Mouse (Mus musculus): Measurements from ENCODE around the gene Rmi1. TPM values are rescaled to one million over a fixed set of nuclear protein-coding genes. Genes with fewer than 3 reads are reported as not detected.
"Not testable (repeated sequence)": the region's sequence is repeated elsewhere in the genome, so short reads cannot be mapped to it uniquely, and the experiment has no call there.

The Rmi1 gene
- polyA plus RNA-seq, 1 experiment from 2014 or later: 31.2 TPM

DNA sequence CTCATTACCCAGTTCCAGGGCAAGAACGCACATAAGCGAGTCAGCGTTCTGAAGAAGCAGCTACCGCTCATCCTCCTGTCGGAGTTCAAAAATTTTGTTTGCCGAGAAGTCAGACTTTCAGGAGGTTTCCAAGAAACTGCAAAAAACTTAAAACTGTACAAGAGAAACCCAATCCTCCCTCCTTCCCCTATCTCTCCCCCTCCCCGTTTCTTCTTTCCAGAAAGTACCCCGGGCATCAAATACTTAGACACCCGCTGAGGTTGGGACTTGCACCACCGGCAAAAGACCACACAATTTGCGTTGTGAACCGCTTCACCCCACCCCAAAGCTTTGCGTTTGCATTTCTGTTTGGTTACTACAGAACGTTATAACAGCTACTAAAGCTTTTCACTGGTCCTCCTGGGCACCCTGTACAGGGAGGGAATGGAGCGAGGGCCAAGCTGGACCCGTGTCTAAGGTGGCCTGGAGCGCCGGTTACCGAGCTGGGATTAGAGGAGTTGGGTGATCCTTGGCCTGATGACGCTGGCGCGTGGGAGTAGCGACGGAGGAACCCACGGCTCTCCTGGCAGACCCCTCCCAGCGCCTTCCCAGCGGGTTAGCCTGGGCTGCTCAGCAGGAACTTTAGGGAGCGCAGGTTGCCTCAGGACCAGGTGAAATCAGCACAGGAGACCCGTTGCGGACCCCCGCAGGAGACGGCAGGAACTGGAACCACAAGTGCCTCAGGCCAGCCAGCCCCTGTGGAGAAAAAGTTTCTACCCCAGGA lies 50.8 kb downstream of the Rmi1 start:
- DNase-seq (ENCODE audit: low spot score): peak; percentile 40
- 0 out of 2 replicates have a peak overlapping the region, but pooled peaks have one; percentile 13 for H3K27ac ChIP-seq (replicated peaks)
- WGBS: 16% methylated on average over 32 of the region's 32 CpGs
- H3K36me3 ChIP-seq: no peaks in the 10 kb centered on the region
- peaks cover 39% of the 10 kb centered on the region for H3K4me1 ChIP-seq
- peak overlapping the region; percentile 44 for H3K4me3 ChIP-seq
- H3K9me3 ChIP-seq (replicated peaks): no peaks in the 10 kb centered on the region; the same call in 1 of the 2 replicates
- peaks cover 54% of the 10 kb centered on the region for H3K27me3 ChIP-seq (ENCODE audit: low read depth, poor library complexity, severe bottlenecking)

DNA sequence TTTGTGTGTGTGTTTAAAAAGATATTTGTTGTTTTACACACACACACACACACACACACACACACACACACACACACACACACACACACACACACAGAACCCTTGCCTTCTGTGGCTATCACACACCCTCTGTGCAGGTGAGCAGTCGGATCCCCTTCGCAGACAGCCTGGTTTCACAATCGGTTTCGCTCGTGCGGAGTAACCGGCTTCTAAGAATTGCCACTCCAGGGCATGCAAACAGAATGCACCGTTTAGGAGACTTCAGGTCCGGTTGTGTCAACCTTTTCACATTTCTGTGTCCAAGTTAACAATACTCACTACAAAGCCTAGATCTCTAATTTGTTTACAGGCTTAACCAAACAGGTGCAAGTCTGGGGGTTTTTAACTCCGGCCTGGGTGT lies 51.5 kb downstream of the Rmi1 start:
- H3K27ac ChIP-seq (replicated peaks): no peak overlapping the region
- no peak for DNase-seq (ENCODE audit: low spot score)
- H3K36me3 ChIP-seq: no peaks in the 10 kb centered on the region
- H3K9me3 ChIP-seq (replicated peaks): no peaks in the 10 kb centered on the region; the same call in 1 of the 2 replicates
- H3K4me3 ChIP-seq: no peak overlapping the region
- H3K4me1 ChIP-seq: peaks cover 39% of the 10 kb centered on the region
- peaks cover 54% of the 10 kb centered on the region for H3K27me3 ChIP-seq (ENCODE audit: low read depth, poor library complexity, severe bottlenecking)
- 38% methylated on average over 10 of the region's 10 CpGs for WGBS

DNA sequence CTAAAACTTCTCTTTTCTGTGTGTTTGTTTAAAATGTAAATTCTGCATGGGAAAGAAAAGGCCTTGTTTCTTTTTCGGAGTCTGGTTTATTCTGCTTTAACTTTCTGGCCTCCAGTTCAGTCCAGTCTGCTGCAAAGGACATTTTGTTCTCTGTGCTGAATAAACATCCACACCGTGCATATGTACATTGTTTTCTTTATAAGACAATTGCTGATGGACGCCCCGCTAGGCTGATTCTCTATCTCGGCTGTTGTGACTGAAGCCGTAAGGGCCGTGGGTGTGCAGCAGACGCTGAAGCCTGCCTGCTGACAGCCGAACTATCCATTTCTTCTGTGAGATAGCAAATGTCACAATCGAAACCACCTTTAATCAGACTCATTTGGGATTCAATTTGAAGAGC lies 54.5 kb downstream of the Rmi1 start:
- peaks cover 26% of the 10 kb centered on the region for H3K4me1 ChIP-seq
- 73% methylated on average over 10 of the region's 10 CpGs for WGBS

DNA sequence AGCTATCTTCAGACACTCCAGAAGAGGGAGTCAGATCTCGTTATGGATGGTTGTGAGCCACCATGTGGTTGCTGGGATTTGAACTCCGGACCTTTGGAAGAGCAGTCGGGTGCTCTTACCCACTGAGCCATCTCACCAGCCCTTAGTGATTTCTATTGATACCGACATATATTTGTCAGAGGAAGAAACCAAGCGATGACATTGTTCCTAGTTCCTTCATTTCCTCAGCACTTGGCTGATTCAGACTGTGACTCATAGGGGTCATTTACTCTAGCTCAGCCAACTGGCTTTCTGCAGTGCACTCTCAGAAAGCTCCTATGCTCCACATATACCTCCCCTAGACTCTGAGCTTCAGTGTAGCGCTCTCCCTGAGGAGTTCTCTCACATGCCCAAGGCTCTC lies 56.8 kb downstream of the Rmi1 start:
- H3K4me1 ChIP-seq; H3K27ac ChIP-seq (replicated peaks); H3K4me3 ChIP-seq; H3K9me3 ChIP-seq (replicated peaks); H3K36me3 ChIP-seq; DNase-seq (ENCODE audit: low spot score): not testable (repeated sequence)
- 94% methylated on average over 6 of the region's 6 CpGs for WGBS
- peaks cover 19% of the 10 kb centered on the region for H3K27me3 ChIP-seq (ENCODE audit: low read depth, poor library complexity, severe bottlenecking)

More for the DNA sequence above, 54.5 kb downstream of the Rmi1 start:
- Histone ChIP-seq H3K4me3 (no peak overlapping the region), H3K36me3 (no peaks in the 10 kb centered on the region), H3K27ac (replicated peaks) (no peak overlapping the region), H3K27me3 (ENCODE audit: low read depth, poor library complexity, severe bottlenecking) (peaks cover 42% of the 10 kb centered on the region), H3K9me3 (replicated peaks) (no peaks in the 10 kb centered on the region; the same call in 1 of the 2 replicates)
- no peak for DNase-seq (ENCODE audit: low spot score)

MicroRNA genes within 50 kb of the gene (microRNA counts, 519-probe panel; counts per million panel counts)
- microRNA mmu-miR-7a: 6,521 counts per million, percentile 62 among the panel's probes with 10 or more counts

Small RNA genes lying within 50 kb of the gene (microRNA-seq; reads per million reads assigned to microRNA genes)
- 229 reads per million, percentile 60 among the genes with 10 or more reads in this experiment for gene Mir7-1

Other genes starting within 250 kb of the Rmi1 start
- 56.1 and 62.9 TPM in 2 replicates for gene Idnk, start 244.6 kb upstream of the Rmi1 start, polyA plus RNA-seq (2016; fragmentation: Nextera tagmentation; extraction: Ambion mirVana)
- gene Ubqln1, start 186.6 kb upstream of the Rmi1 start, polyA plus RNA-seq (2016; fragmentation: Nextera tagmentation; extraction: Ambion mirVana): 128 and 134 TPM in 2 replicates
- gene Gkap1, start 126.5 kb upstream of the Rmi1 start, polyA plus RNA-seq (2016; fragmentation: Nextera tagmentation; extraction: Ambion mirVana): 27.4 and 28.1 TPM in 2 replicates
- 0.78 and 0.98 TPM in 2 replicates for gene Kif27, start 43.1 kb upstream of the Rmi1 start, polyA plus RNA-seq (2016; fragmentation: Nextera tagmentation; extraction: Ambion mirVana)
- gene 2210016F16Rik, start 17.0 kb upstream of the Rmi1 start, polyA plus RNA-seq (2016; fragmentation: Nextera tagmentation; extraction: Ambion mirVana): 29.1 and 30.1 TPM in 2 replicates
- gene Hnrnpk, start 1.1 kb downstream of the Rmi1 start, polyA plus RNA-seq (2016; fragmentation: Nextera tagmentation; extraction: Ambion mirVana): 2,221 and 2,293 TPM in 2 replicates
- gene Slc28a3, start 208.6 kb downstream of the Rmi1 start, polyA plus RNA-seq (2016; fragmentation: Nextera tagmentation; extraction: Ambion mirVana): not detected in 2 replicates